Mouse (Mus musculus) lung, postnatal 0 days (tissue): ENCODE measurements around the gene Olfr164. TPM values are rescaled to one million over a fixed set of nuclear protein-coding genes. Genes with fewer than 3 reads are reported as not detected.

Experiments
- ATAC-seq: fragments of 200-750 bp; cut with Nextera tagmentation; 2 replicates; pipeline ENCODE4 v1.8.0; 2017; ENCODE audit warnings: moderate library complexity
- DNase-seq: peaks from one replicate; pipeline ENCODE4 v3.0.0-alpha.2; 2016; ENCODE audit warnings: low spot score
- H3K27ac ChIP-seq: fragments of 300-500 bp; sonication (generic); 2 replicates; pipeline ENCODE4 v1.5.1; 2014; ENCODE audit warnings: antibody characterized with exemption, mild to moderate bottlenecking, low read length, mixed read lengths
- H3K27me3 ChIP-seq: fragments of 300-500 bp; sonication (generic); replicated peaks from 2 replicates; pipeline ENCODE4 v1.6.1; 2014; ENCODE audit warnings: low read length, mixed read lengths; ENCODE audit not compliant: insufficient read depth
- H3K36me3 ChIP-seq: fragments of 300-500 bp; sonication (generic); 2 replicates; pipeline ENCODE4 v1.6.1; 2014; ENCODE audit warnings: low read length, mixed read lengths; ENCODE audit not compliant: insufficient read depth
- H3K4me1 ChIP-seq: fragments of 300-500 bp; sonication (generic); 2 replicates; pipeline ENCODE4 v1.6.1; 2014; ENCODE audit warnings: antibody characterized with exemption, low read depth, low read length, mixed read lengths; ENCODE audit not compliant: insufficient read depth
- H3K4me2 ChIP-seq: fragments of 300-500 bp; sonication (generic); replicated peaks from 2 replicates; pipeline ENCODE4 v1.6.1; 2014; ENCODE audit warnings: low read depth, mild to moderate bottlenecking, low read length, moderate library complexity, mixed read lengths
- H3K4me3 ChIP-seq: fragments of 300-500 bp; sonication (generic); 2 replicates; pipeline ENCODE4 v1.5.1; 2014; ENCODE audit warnings: low read depth, low read length
- H3K9ac ChIP-seq: fragments of 300-500 bp; sonication (generic); replicated peaks from 2 replicates; pipeline ENCODE4 v1.6.1; 2014; ENCODE audit warnings: low read depth, mild to moderate bottlenecking
- H3K9me3 ChIP-seq: fragments of 300-500 bp; sonication (generic); 2 replicates; pipeline ENCODE4 v1.6.1; 2016; ENCODE audit warnings: low read length, mixed read lengths
- CTCF ChIP-seq: IDR thresholded peaks from 2 replicates; pipeline ENCODE4 v1.5.1; 2016; ENCODE audit warnings: antibody characterized with exemption, mild to moderate bottlenecking
- EP300 ChIP-seq: IDR thresholded peaks from 2 replicates; pipeline ENCODE4 v1.6.1; 2016; ENCODE audit warnings: antibody characterized with exemption, mild to moderate bottlenecking, control low read depth
- WGBS: fragments of 180-500 bp; shearing (Covaris S2); extraction: QIAGEN DNeasy Blood & Tissue Kit; methylation state at CpG from one replicate; pipeline ENCODE4 v1.1.7; 2014; 5-methylcytosine and 5-hydroxymethylcytosine counted together
- polyA plus RNA-seq: library from polyadenylated mRNA; unstranded; fragments of >200 nt; fragmentation: Nextera tagmentation; extraction: Ambion mirVana; gene quantifications from 2 replicates; pipeline ENCODE4 v1.2.1, GENCODE M21; 2015

Olfr164 gene
- polyA plus RNA-seq, result not detected in 2 replicates

GRCm38 (mm10) chr16:19313964-19314363 lies at the start of gene Olfr164:
Olfr164 (minus strand) TSS chr16:19314064.
- Histone ChIP-seq H3K27me3 (no peaks in the 10 kb centered on the region), H3K9ac (no peak within 1 kb of the TSS), H3K9me3 (no peaks in the 10 kb centered on the region), H3K4me1 (no peaks in the 10 kb centered on the region), H3K4me2 (no peak within 1 kb of the TSS), H3K4me3 (no peak within 1 kb of the TSS), H3K36me3 (no peaks in the 10 kb centered on the region), H3K27ac (no peak within 1 kb of the TSS)
- DNase-seq (no peak), ATAC-seq (no peak)
- TF ChIP-seq EP300 (no peak), CTCF (no peak)
- WGBS, result 38% methylated on average over 1 of the region's 1 CpGs

GRCm38 (mm10) chr16:19349111-19349510 lies 35.2 kb upstream of the Olfr164 start:
- no peak overlapping the region for H3K4me2 ChIP-seq
- H3K27me3 ChIP-seq, result no peaks in the 10 kb centered on the region
- 90% methylated on average over 6 of the region's 6 CpGs for WGBS
- no peak overlapping the region for H3K27ac ChIP-seq
- H3K36me3 ChIP-seq, result no peaks in the 10 kb centered on the region
- ATAC-seq, result no peak
- no peaks in the 10 kb centered on the region for H3K4me1 ChIP-seq
- H3K9ac ChIP-seq, result no peak overlapping the region
- H3K9me3 ChIP-seq, result no peaks in the 10 kb centered on the region; the same call in 1 of the 2 replicates
- no peak for DNase-seq
- H3K4me3 ChIP-seq, result no peak overlapping the region
- TF ChIP-seq CTCF, result no peak
- no peak for TF ChIP-seq EP300

- DNase-seq (no peak), ATAC-seq (no peak)
- H3K9me3 ChIP-seq, result no peaks in the 10 kb centered on the region
- 26% methylated on average over 1 of the region's 1 CpGs for WGBS
- no peak overlapping the region for H3K4me2 ChIP-seq
- TF ChIP-seq EP300, result no peak
- no peaks in the 10 kb centered on the region for H3K36me3 ChIP-seq
- no peak overlapping the region for H3K27ac ChIP-seq
- H3K27me3 ChIP-seq, result no peaks in the 10 kb centered on the region
- no peak overlapping the region for H3K9ac ChIP-seq
- no peak overlapping the region for H3K4me3 ChIP-seq
- no peaks in the 10 kb centered on the region for H3K4me1 ChIP-seq
Observed at GRCm38 (mm10) chr16:19263235-19263634, 50.6 kb downstream of the Olfr164 start.

GRCm38 (mm10) chr16:19260780-19261179 lies 53.1 kb downstream of the Olfr164 start:
- no peaks in the 10 kb centered on the region for H3K27me3 ChIP-seq
- WGBS, result 50% methylated on average over 1 of the region's 1 CpGs
- no peak overlapping the region for H3K9ac ChIP-seq
- no peak overlapping the region for H3K4me2 ChIP-seq
- no peak overlapping the region for H3K4me3 ChIP-seq
- no peaks in the 10 kb centered on the region for H3K36me3 ChIP-seq
- H3K4me1 ChIP-seq, result no peaks in the 10 kb centered on the region
- DNase-seq (no peak), ATAC-seq (no peak)
- no peak overlapping the region for H3K27ac ChIP-seq
- TF ChIP-seq EP300 (no peak), CTCF (no peak)
- no peaks in the 10 kb centered on the region for H3K9me3 ChIP-seq

GRCm38 (mm10) chr16:19245835-19246234 lies 68.0 kb downstream of the Olfr164 start:
- no peak for DNase-seq
- no peak overlapping the region for H3K9ac ChIP-seq
- H3K36me3 ChIP-seq, result no peaks in the 10 kb centered on the region
- no peak for TF ChIP-seq CTCF
- no peak for TF ChIP-seq EP300
- H3K4me2 ChIP-seq, result no peak overlapping the region
- no peak overlapping the region for H3K4me3 ChIP-seq
- 81% methylated on average over 1 of the region's 1 CpGs for WGBS
- no peak overlapping the region for H3K27ac ChIP-seq
- no peaks in the 10 kb centered on the region for H3K27me3 ChIP-seq
- no peaks in the 10 kb centered on the region for H3K4me1 ChIP-seq
- H3K9me3 ChIP-seq, result no peaks in the 10 kb centered on the region
- no peak for ATAC-seq

- no peak overlapping the region for H3K4me2 ChIP-seq
- no peak overlapping the region for H3K27ac ChIP-seq
- no peak overlapping the region for H3K9ac ChIP-seq
- ATAC-seq (no peak), DNase-seq (no peak)
- no peaks in the 10 kb centered on the region for H3K4me1 ChIP-seq
- H3K9me3 ChIP-seq, result no peaks in the 10 kb centered on the region
- H3K36me3 ChIP-seq, result no peaks in the 10 kb centered on the region
- H3K4me3 ChIP-seq, result no peak overlapping the region
- no peaks in the 10 kb centered on the region for H3K27me3 ChIP-seq
- TF ChIP-seq EP300, result no peak
- no peak for TF ChIP-seq CTCF
Observed at GRCm38 (mm10) chr16:19241539-19242025, 72.3 kb downstream of the Olfr164 start.
